ENCODE assay signal across 8 mouse cellular contexts in genomic region chr4:152027524-152027923, GRCm38 (mm10). TPM values are rescaled to one million over a fixed set of nuclear protein-coding genes. Genes with fewer than 3 reads are reported as not detected.
DNase-seq lines count a peak whose midpoint lies in the region; ATAC-seq and TF ChIP-seq lines count a peak whose summit lies in the region.

Zbtb48 (minus strand) TSS chr4:152027671.

- H3K4me2 ChIP-seq in heart, embryonic 15.5 days = peak within 1 kb of the TSS; percentile 94
- H3K4me2 ChIP-seq in liver, embryonic 14.5 days (ENCODE audit: low read depth) = peak within 1 kb of the TSS; percentile 80
- peak within 1 kb of the TSS; percentile 94 for H3K4me2 ChIP-seq in neural tube, embryonic 11.5 days (ENCODE audit: low read depth)
- peak within 1 kb of the TSS; percentile 92 for H3K4me2 ChIP-seq in stomach, postnatal 0 days (replicated peaks; ENCODE audit: low read depth)

- no peaks in the 10 kb centered on the region for H3K9me3 ChIP-seq in forebrain, embryonic 10.5 days
- H3K9me3 ChIP-seq in heart, embryonic 15.5 days (replicated peaks) = no peaks in the 10 kb centered on the region
- no peaks in the 10 kb centered on the region for H3K9me3 ChIP-seq in liver, embryonic 14.5 days (ENCODE audit: control insufficient read depth, low read length)
- no peaks in the 10 kb centered on the region for H3K9me3 ChIP-seq in neural tube, embryonic 11.5 days (ENCODE audit: control insufficient read depth, low read length)
- no peaks in the 10 kb centered on the region for H3K9me3 ChIP-seq in stomach, postnatal 0 days (ENCODE audit: control insufficient read depth, low read length)

- peaks cover 74% of the 10 kb centered on the region for H3K4me1 ChIP-seq in forebrain, embryonic 10.5 days
- peaks cover 42% of the 10 kb centered on the region for H3K4me1 ChIP-seq in heart, embryonic 15.5 days (replicated peaks)
- peaks cover 8% of the 10 kb centered on the region in 2 experiments for H3K4me1 ChIP-seq in liver, embryonic 14.5 days (replicated peaks; ENCODE audit: control insufficient read depth in 2 of 2, insufficient read depth in 2 of 2, low read length in 1 of 2)
- peaks cover 26% of the 10 kb centered on the region for H3K4me1 ChIP-seq in neural tube, embryonic 11.5 days (ENCODE audit: control insufficient read depth, insufficient read depth, low read length)
- peaks cover 16% of the 10 kb centered on the region for H3K4me1 ChIP-seq in stomach, postnatal 0 days (replicated peaks; ENCODE audit: control insufficient read depth, insufficient read depth)

- peak within 1 kb of the TSS; percentile 81 for H3K9ac ChIP-seq in heart, embryonic 15.5 days
- peak within 1 kb of the TSS; percentile 75 for H3K9ac ChIP-seq in liver, embryonic 14.5 days (replicated peaks)
- peak within 1 kb of the TSS; percentile 57 for H3K9ac ChIP-seq in neural tube, embryonic 11.5 days (ENCODE audit: low read length)
- H3K9ac ChIP-seq in stomach, postnatal 0 days (ENCODE audit: low read length) = peak within 1 kb of the TSS; percentile 71

- TF ChIP-seq EP300 in liver, embryonic 14.5 days (IDR thresholded peaks at IDR 0.05; ENCODE audit: low read depth) = no peak
- TF ChIP-seq EP300 in stomach, postnatal 0 days (optimal IDR thresholded peaks at IDR 0.05) = no peak

- H3K27me3 ChIP-seq in forebrain, embryonic 10.5 days (ENCODE audit: poor library complexity, severe bottlenecking) = peaks cover 12% of the 10 kb centered on the region
- peaks cover 8% of the 10 kb centered on the region; the same call in 1 of the 2 replicates for H3K27me3 ChIP-seq in heart, embryonic 15.5 days
- H3K27me3 ChIP-seq in liver, embryonic 14.5 days (ENCODE audit: control insufficient read depth, insufficient read depth, low read length) = no peaks in the 10 kb centered on the region
- no peaks in the 10 kb centered on the region for H3K27me3 ChIP-seq in neural tube, embryonic 11.5 days (ENCODE audit: control insufficient read depth, insufficient read depth, low read length)
- no peaks in the 10 kb centered on the region for H3K27me3 ChIP-seq in stomach, postnatal 0 days (ENCODE audit: control insufficient read depth, insufficient read depth, low read length)

- ATAC-seq in heart, embryonic 15.5 days (replicated peaks; ENCODE audit: insufficient number of reproducible peaks, insufficient read depth, low FRiP score, low read depth) = peak; percentile 97
- peak; percentile 96 for ATAC-seq in liver, embryonic 14.5 days (ENCODE audit: insufficient read depth)
- ATAC-seq in neural tube, embryonic 11.5 days (ENCODE audit: insufficient read depth, low FRiP score, low TSS enrichment) = peak; percentile 99
- ATAC-seq in stomach, postnatal 0 days (ENCODE audit: low FRiP score, low TSS enrichment) = peak; percentile 96

- peak; percentile 86 to 94 for DNase-seq in CD8-positive naive resting alpha-beta T cell, adult 2 months (ENCODE audit: low read depth in 2 of 2, low spot score in 2 of 2)
- peak; percentile 98 for DNase-seq in c-Kit-positive CD71-negative TER-119-negative erythroid progenitor cells, embryonic 14.5 days (ENCODE audit: low read depth)
- DNase-seq in forebrain, embryonic 10.5 days (ENCODE audit: extremely low spot score, low spot score) = peak; percentile 94
- DNase-seq in kidney, postnatal 25 days = peak; percentile 98 to 99
- peak; percentile 87 to 96 (median 90) for DNase-seq in liver, embryonic 14.5 days (ENCODE audit: low read depth in 3 of 3, low spot score in 3 of 3)
- peak; percentile 98 for DNase-seq in neural tube, embryonic 11.5 days (ENCODE audit: low spot score)
- DNase-seq in stomach, postnatal 0 days (ENCODE audit: low spot score) = peak; percentile 98

- H3K4me3 ChIP-seq in forebrain, embryonic 10.5 days = peak within 1 kb of the TSS; percentile 91
- peak within 1 kb of the TSS; percentile 81 for H3K4me3 ChIP-seq in heart, embryonic 15.5 days
- peak within 1 kb of the TSS; percentile 74 to 75 for H3K4me3 ChIP-seq in liver, embryonic 14.5 days (ENCODE audit: insufficient read depth in 1 of 2, low read depth in 2 of 2, low read length in 2 of 2)
- peak within 1 kb of the TSS; percentile 62 for H3K4me3 ChIP-seq in neural tube, embryonic 11.5 days (ENCODE audit: low read depth, low read length)
- peak within 1 kb of the TSS; percentile 64 for H3K4me3 ChIP-seq in stomach, postnatal 0 days (ENCODE audit: low read depth, low read length)

- H3K27ac ChIP-seq in forebrain, embryonic 10.5 days = peak within 1 kb of the TSS; percentile 91
- peak within 1 kb of the TSS; percentile 78 for H3K27ac ChIP-seq in heart, embryonic 15.5 days
- peak within 1 kb of the TSS; percentile 21 for H3K27ac ChIP-seq in liver, embryonic 14.5 days
- H3K27ac ChIP-seq in neural tube, embryonic 11.5 days (ENCODE audit: low read depth, low read length) = no peak within 1 kb of the TSS
- peak within 1 kb of the TSS; percentile 70 for H3K27ac ChIP-seq in stomach, postnatal 0 days (replicated peaks)

- peaks cover 38% of the 10 kb centered on the region for H3K36me3 ChIP-seq in forebrain, embryonic 10.5 days (replicated peaks)
- H3K36me3 ChIP-seq in heart, embryonic 15.5 days = peaks cover 14% of the 10 kb centered on the region
- H3K36me3 ChIP-seq in liver, embryonic 14.5 days (replicated peaks; ENCODE audit: control insufficient read depth, insufficient read depth, low read depth) = peaks cover 2% of the 10 kb centered on the region
- H3K36me3 ChIP-seq in neural tube, embryonic 11.5 days (ENCODE audit: control insufficient read depth, insufficient read depth, low read length) = no peaks in the 10 kb centered on the region; the same call in 1 of the 2 replicates
- H3K36me3 ChIP-seq in stomach, postnatal 0 days (ENCODE audit: control insufficient read depth, insufficient read depth, low read length) = peaks cover 2% of the 10 kb centered on the region; the same call in 1 of the 2 replicates

- 0 out of 2 replicates have a peak, but pooled peaks have one; percentile 12 for TF ChIP-seq CTCF in liver, embryonic 14.5 days (IDR thresholded peaks at IDR 0.05; ENCODE audit: low read depth)
- TF ChIP-seq CTCF in stomach, postnatal 0 days (IDR thresholded peaks at IDR 0.05; ENCODE audit: low read depth) = 0 out of 2 replicates have a peak, but pooled peaks have one; percentile 6

- WGBS in forebrain, embryonic 10.5 days = under 1% methylated on average over 35 of the region's 35 CpGs
- under 1% methylated on average over 35 of the region's 35 CpGs for WGBS in heart, embryonic 15.5 days
- under 1% methylated on average over 35 of the region's 35 CpGs for WGBS in liver, embryonic 14.5 days (ENCODE audit: insufficient replicate concordance)
- under 1% methylated on average over 34 of the region's 35 CpGs for WGBS in neural tube, embryonic 11.5 days
- under 1% methylated on average over 31 of the region's 35 CpGs for WGBS in stomach, postnatal 0 days

RNA-seq across cellular contexts. Expression of gene Zbtb48, which starts in this region (rescaled TPM):
- polyA plus RNA-seq in forebrain, embryonic 10.5 days (2016; fragmentation: Nextera tagmentation; extraction: Ambion mirVana) = 24.1 and 24.4 TPM in 2 replicates
- polyA plus RNA-seq in heart, embryonic 15.5 days (2015; fragmentation: Nextera tagmentation; extraction: Ambion mirVana) = 10.6 and 14.1 TPM in 2 replicates
- polyA plus RNA-seq in liver, embryonic 14.5 days (2012; rRNA removed) = 8.2 and 10.7 TPM in 2 replicates
- 6.4 and 8.8 TPM in 2 replicates for polyA plus RNA-seq in liver, embryonic 14.5 days (2014; fragmentation: Nextera tagmentation; extraction: Ambion mirVana)
- polyA plus RNA-seq in neural tube, embryonic 11.5 days (2014; fragmentation: Nextera tagmentation; extraction: Ambion mirVana) = 17.4 and 23.8 TPM in 2 replicates
- 10.1 and 10.6 TPM in 2 replicates for polyA plus RNA-seq in stomach, postnatal 0 days (2015; fragmentation: Nextera tagmentation; extraction: Ambion mirVana)
